Mouse (Mus musculus) testis, adult 2 months (tissue): ENCODE measurements at regions not wholly inside any gene's neighbourhood (a gene's known extent, or its start where the extent isn't known, plus 50 kb on each side); places are given as distances from the start of the nearest gene placed in this dataset.

Experiments used
- CTCF ChIP-seq: fragments of 200-500 bp; IDR thresholded peaks from 2 replicates; pipeline ENCODE4 v1.5.1; 2012; ENCODE audit warnings: low read depth, mild to moderate bottlenecking, inconsistent platforms, low read length, moderate library complexity; ENCODE audit not compliant: control insufficient read depth, insufficient read depth, insufficient replicate concordance
- POLR2A ChIP-seq: fragments of 200-500 bp; IDR thresholded peaks from 2 replicates; pipeline ENCODE4 v1.6.1; 2012; ENCODE audit warnings: low read depth, mild to moderate bottlenecking, inconsistent platforms, low read length, moderate library complexity; ENCODE audit not compliant: control insufficient read depth

GRCm38 (mm10) chr19:21053597-21054544 is 99.9 kb upstream of the Tmc1 start:
- TF ChIP-seq POLR2A, result no peak
- TF ChIP-seq CTCF, result no peak
